Mouse (Mus musculus) lung, embryonic 15.5 days (tissue): ENCODE data around the gene Smim24. TPM values are rescaled to one million over a fixed set of nuclear protein-coding genes. Genes with fewer than 3 reads are reported as not detected.
A peak's percentile ranks its signal among the peaks of the same experiment; 100 is the strongest.

ENCODE experiments used
- ATAC-seq: fragments of 200-750 bp; cut with Nextera tagmentation; 2 replicates; pipeline ENCODE4 v1.8.0; 2017; ENCODE audit warnings: moderate number of reproducible peaks, borderline replicate concordance; ENCODE audit not compliant: low FRiP score, low TSS enrichment; ENCODE audit errors: extremely low read depth
- H3K27ac ChIP-seq: fragments of 300-500 bp; sonication (generic); 2 replicates; pipeline ENCODE4 v1.5.1; 2015; ENCODE audit warnings: moderate library complexity, mild to moderate bottlenecking, inconsistent platforms
- H3K27me3 ChIP-seq: fragments of 300-500 bp; sonication (generic); 2 replicates; pipeline ENCODE4 v1.6.1; 2015; ENCODE audit warnings: inconsistent platforms
- H3K36me3 ChIP-seq: fragments of 300-500 bp; sonication (generic); 2 replicates; pipeline ENCODE4 v1.6.1; 2015; ENCODE audit warnings: inconsistent platforms
- H3K4me1 ChIP-seq: fragments of 300-500 bp; sonication (generic); 2 replicates; pipeline ENCODE4 v1.6.1; 2015; ENCODE audit warnings: inconsistent platforms
- H3K4me2 ChIP-seq: fragments of 300-500 bp; sonication (generic); 2 replicates; pipeline ENCODE4 v1.6.1; 2015; ENCODE audit warnings: inconsistent platforms, mild to moderate bottlenecking, moderate library complexity
- H3K4me3 ChIP-seq: fragments of 300-500 bp; sonication (generic); 2 replicates; pipeline ENCODE4 v1.5.1; 2015; ENCODE audit warnings: mild to moderate bottlenecking, inconsistent platforms
- H3K9ac ChIP-seq: fragments of 300-500 bp; sonication (generic); 2 replicates; pipeline ENCODE4 v1.6.1; 2015; ENCODE audit warnings: inconsistent platforms
- H3K9me3 ChIP-seq: fragments of 300-500 bp; sonication (generic); 2 replicates; pipeline ENCODE4 v1.6.1; 2016; ENCODE audit warnings: inconsistent platforms
- WGBS: fragments of 180-500 bp; shearing (Covaris S2); methylation state at CpG from one replicate; pipeline ENCODE4 v1.1.7; 2015; 5-methylcytosine and 5-hydroxymethylcytosine counted together
- polyA plus RNA-seq: library from polyadenylated mRNA; unstranded; fragments of >200 nt; fragmentation: Nextera tagmentation; extraction: Ambion mirVana; gene quantifications from 2 replicates; pipeline ENCODE4 v1.2.1, GENCODE M21; 2015

The Smim24 gene
- polyA plus RNA-seq, 1 experiment from 2014 or later = 4.4 TPM

- Histone ChIP-seq H3K4me2 (peak within 1 kb of the TSS; percentile 59), H3K4me3 (peak within 1 kb of the TSS; percentile 28), H3K9ac (no peak within 1 kb of the TSS), H3K27ac (0 out of 2 replicates have a peak within 1 kb of the TSS, but pooled peaks have one; percentile 12), H3K27me3 (peaks cover 6% of the 10 kb centered on the region; the same call in 1 of the 2 replicates), H3K4me1 (peaks cover 48% of the 10 kb centered on the region), H3K36me3 (peaks cover 45% of the 10 kb centered on the region), H3K9me3 (no peaks in the 10 kb centered on the region)
- 22% methylated on average over 12 of the region's 12 CpGs for WGBS
- no peak for ATAC-seq
Measured at GRCm38 (mm10) chr10:81365672-81366476, 27.0 kb upstream of the Smim24 start, which contains the start of gene 4930404N11Rik. 4930404N11Rik (minus strand) TSS chr10:81365816.

GRCm38 (mm10) chr10:81366477-81367206, 26.2 kb upstream of the Smim24 start:
- Histone ChIP-seq H3K4me3 (no peak overlapping the region), H3K4me2 (no peak overlapping the region), H3K4me1 (peaks cover 40% of the 10 kb centered on the region), H3K9me3 (no peaks in the 10 kb centered on the region), H3K36me3 (peaks cover 50% of the 10 kb centered on the region), H3K9ac (no peak overlapping the region), H3K27me3 (peaks cover 6% of the 10 kb centered on the region; the same call in 1 of the 2 replicates), H3K27ac (no peak overlapping the region)
- 58% methylated on average over 6 of the region's 6 CpGs for WGBS
- no peak for ATAC-seq

GRCm38 (mm10) chr10:81367207-81367495, 25.7 kb upstream of the Smim24 start:
- 74% methylated on average over 6 of the region's 6 CpGs for WGBS
- H3K4me3 ChIP-seq = no peak overlapping the region
- no peak for ATAC-seq
- peaks cover 35% of the 10 kb centered on the region for H3K4me1 ChIP-seq
- H3K9ac ChIP-seq = no peak overlapping the region
- no peak overlapping the region for H3K27ac ChIP-seq
- H3K4me2 ChIP-seq = no peak overlapping the region
- peaks cover 6% of the 10 kb centered on the region; the same call in 1 of the 2 replicates for H3K27me3 ChIP-seq
- no peaks in the 10 kb centered on the region for H3K9me3 ChIP-seq
- peaks cover 50% of the 10 kb centered on the region for H3K36me3 ChIP-seq

GRCm38 (mm10) chr10:81375322-81375721, 17.5 kb upstream of the Smim24 start:
- Histone ChIP-seq H3K27ac (no peak overlapping the region), H3K27me3 (no peaks in the 10 kb centered on the region), H3K9me3 (no peaks in the 10 kb centered on the region), H3K4me3 (no peak overlapping the region), H3K9ac (no peak overlapping the region), H3K4me2 (no peak overlapping the region), H3K36me3 (peaks cover 34% of the 10 kb centered on the region), H3K4me1 (peaks cover 29% of the 10 kb centered on the region)
- no peak for ATAC-seq
- WGBS = 90% methylated on average over 10 of the region's 10 CpGs

GRCm38 (mm10) chr10:81376561-81377361, 16.1 kb upstream of the Smim24 start:
- peak overlapping the region; percentile 80 for H3K4me2 ChIP-seq
- peak overlapping the region; percentile 71 for H3K4me3 ChIP-seq
- 23% methylated on average over 6 of the region's 6 CpGs for WGBS
- H3K9me3 ChIP-seq = no peaks in the 10 kb centered on the region
- H3K36me3 ChIP-seq = peaks cover 24% of the 10 kb centered on the region
- no peak overlapping the region for H3K27ac ChIP-seq
- H3K27me3 ChIP-seq = no peaks in the 10 kb centered on the region
- ATAC-seq = no peak
- H3K4me1 ChIP-seq = peaks cover 30% of the 10 kb centered on the region
- peak overlapping the region; percentile 95; the same call in 1 of the 2 replicates for H3K9ac ChIP-seq

- Histone ChIP-seq H3K36me3 (peaks cover 24% of the 10 kb centered on the region), H3K9me3 (no peaks in the 10 kb centered on the region), H3K9ac (peak overlapping the region; percentile 95), H3K4me2 (peak overlapping the region; percentile 80), H3K27ac (peak overlapping the region; percentile 39; the same call in 1 of the 2 replicates), H3K4me1 (peaks cover 33% of the 10 kb centered on the region), H3K27me3 (no peaks in the 10 kb centered on the region), H3K4me3 (peak overlapping the region; percentile 71)
- 33% methylated on average over 2 of the region's 2 CpGs for WGBS
- no peak for ATAC-seq
Measured at GRCm38 (mm10) chr10:81377362-81377664, 15.5 kb upstream of the Smim24 start.

- Histone ChIP-seq H3K9ac (peak within 1 kb of the TSS; percentile 95), H3K4me2 (peak within 1 kb of the TSS; percentile 80), H3K9me3 (no peaks in the 10 kb centered on the region), H3K27me3 (no peaks in the 10 kb centered on the region), H3K27ac (peak within 1 kb of the TSS; percentile 73), H3K36me3 (peaks cover 21% of the 10 kb centered on the region), H3K4me3 (peak within 1 kb of the TSS; percentile 71), H3K4me1 (peaks cover 33% of the 10 kb centered on the region)
- ATAC-seq = no peak; the same call in 1 of the 2 replicates
- WGBS = 1% methylated on average over 41 of the region's 59 CpGs
Measured at GRCm38 (mm10) chr10:81377793-81378552, 14.9 kb upstream of the Smim24 start, which contains the start of gene Fzr1. Fzr1 (minus strand) TSS chr10:81378516.

GRCm38 (mm10) chr10:81378553-81379182, 14.2 kb upstream of the Smim24 start:
- peak overlapping the region; percentile 73 for H3K27ac ChIP-seq
- peaks cover 15% of the 10 kb centered on the region for H3K36me3 ChIP-seq
- under 1% methylated on average over 45 of the region's 46 CpGs for WGBS
- peaks cover 33% of the 10 kb centered on the region for H3K4me1 ChIP-seq
- peak overlapping the region; percentile 71 for H3K4me3 ChIP-seq
- H3K4me2 ChIP-seq = peak overlapping the region; percentile 80
- H3K9me3 ChIP-seq = no peaks in the 10 kb centered on the region
- H3K27me3 ChIP-seq = no peaks in the 10 kb centered on the region
- peak overlapping the region; percentile 50 for H3K9ac ChIP-seq
- ATAC-seq = peak; percentile 95

- peak overlapping the region; percentile 50 for H3K9ac ChIP-seq
- H3K36me3 ChIP-seq = peaks cover 10% of the 10 kb centered on the region
- peak overlapping the region; percentile 59 for H3K4me2 ChIP-seq
- H3K27me3 ChIP-seq = no peaks in the 10 kb centered on the region
- peak overlapping the region; percentile 50 for H3K4me3 ChIP-seq
- H3K9me3 ChIP-seq = no peaks in the 10 kb centered on the region
- peaks cover 33% of the 10 kb centered on the region for H3K4me1 ChIP-seq
- peak overlapping the region; percentile 73 for H3K27ac ChIP-seq
- WGBS = 61% methylated on average over 3 of the region's 3 CpGs
- ATAC-seq = no peak
Measured at GRCm38 (mm10) chr10:81379183-81379553, 13.7 kb upstream of the Smim24 start.

- Histone ChIP-seq H3K4me2 (no peak overlapping the region), H3K4me1 (peaks cover 36% of the 10 kb centered on the region), H3K4me3 (no peak overlapping the region), H3K27me3 (no peaks in the 10 kb centered on the region), H3K9ac (no peak overlapping the region), H3K27ac (no peak overlapping the region), H3K9me3 (no peaks in the 10 kb centered on the region), H3K36me3 (peaks cover 7% of the 10 kb centered on the region; the same call in 1 of the 2 replicates)
- no peak for ATAC-seq
- WGBS = 83% methylated on average over 6 of the region's 6 CpGs
Measured at GRCm38 (mm10) chr10:81379809-81380378, 13.0 kb upstream of the Smim24 start.
